7 mouse cellular contexts compared by ENCODE assay signal in genomic region chr14:30826174-30827140, GRCm38 (mm10). TPM values are rescaled to one million over a fixed set of nuclear protein-coding genes. Genes with fewer than 3 reads are reported as not detected.
A peak's percentile ranks its signal among the peaks of the same experiment; 100 is the strongest.
DNase-seq lines count a peak whose midpoint lies in the region; ATAC-seq and TF ChIP-seq lines count a peak whose summit lies in the region.

No protein-coding gene starts in this region.

- peaks cover 5% of the 10 kb centered on the region; the same call in 1 of the 2 replicates for H3K4me1 ChIP-seq in spleen, adult 2 months (ENCODE audit: control insufficient read depth, insufficient read depth, insufficient read length)
- H3K4me1 ChIP-seq in embryonic facial prominence, embryonic 13.5 days = peaks cover 40% of the 10 kb centered on the region
- H3K4me1 ChIP-seq in intestine, postnatal 0 days (replicated peaks; ENCODE audit: control insufficient read depth, insufficient read depth, low read length) = peaks cover 31% of the 10 kb centered on the region

- no peak for TF ChIP-seq CTCF in spleen, adult 2 months (IDR thresholded peaks at IDR 0.05; ENCODE audit: extremely low read depth, insufficient read depth, insufficient read length, insufficient replicate concordance)
- TF ChIP-seq CTCF in intestine, postnatal 0 days (IDR thresholded peaks at IDR 0.05; ENCODE audit: low read depth) = no peak

- H3K4me3 ChIP-seq in spleen, adult 2 months (ENCODE audit: extremely low read depth, insufficient read depth, insufficient read length) = peak overlapping the region; percentile 86
- peak overlapping the region; percentile 90 for H3K4me3 ChIP-seq in embryonic facial prominence, embryonic 13.5 days
- H3K4me3 ChIP-seq in intestine, postnatal 0 days (ENCODE audit: low read depth, low read length) = peak overlapping the region; percentile 91

- H3K9ac ChIP-seq in embryonic facial prominence, embryonic 13.5 days = peak overlapping the region; percentile 92
- peak overlapping the region; percentile 91 for H3K9ac ChIP-seq in intestine, postnatal 0 days (ENCODE audit: low read depth, low read length)

- 16% methylated on average over 17 of the region's 17 CpGs for WGBS in spleen, adult 2 months
- WGBS in embryonic facial prominence, embryonic 13.5 days = 19% methylated on average over 17 of the region's 17 CpGs
- WGBS in intestine, postnatal 0 days = 18% methylated on average over 17 of the region's 17 CpGs

- no peak for TF ChIP-seq POLR2A in spleen, adult 2 months (IDR thresholded peaks at IDR 0.05; ENCODE audit: low read depth, low read length)

- no peaks in the 10 kb centered on the region for H3K9me3 ChIP-seq in embryonic facial prominence, embryonic 13.5 days
- H3K9me3 ChIP-seq in intestine, postnatal 0 days (ENCODE audit: control insufficient read depth) = no peaks in the 10 kb centered on the region

- ATAC-seq in embryonic facial prominence, embryonic 13.5 days (ENCODE audit: insufficient number of reproducible peaks, insufficient read depth, low FRiP score, low TSS enrichment, low read depth) = no peak
- 0 out of 2 replicates have a peak, but pooled peaks have one; percentile 1 for ATAC-seq in intestine, postnatal 0 days

- DNase-seq in spleen, adult 2 months (ENCODE audit: low read depth in 1 of 2, low spot score in 2 of 2) = no peak
- no peak for DNase-seq in spleen, adult 12 weeks (ENCODE audit: low spot score)
- peak; percentile 7 to 40 for DNase-seq in natural killer cell, adult 2 months (ENCODE audit: low spot score in 2 of 2)
- no peak for DNase-seq in adrenal gland, adult 2 months
- no peak for DNase-seq in frontal cortex, postnatal 36 days (ENCODE audit: low spot score in 2 of 2)

- peak overlapping the region; percentile 33; the same call in 1 of the 2 replicates for H3K27ac ChIP-seq in spleen, adult 2 months (ENCODE audit: insufficient read depth, low read length)
- peak overlapping the region; percentile 87; the same call in 1 of the 2 replicates for H3K27ac ChIP-seq in embryonic facial prominence, embryonic 13.5 days
- H3K27ac ChIP-seq in intestine, postnatal 0 days (ENCODE audit: low read depth, low read length) = no peak overlapping the region

- peak overlapping the region; percentile 85 for H3K4me2 ChIP-seq in embryonic facial prominence, embryonic 13.5 days
- H3K4me2 ChIP-seq in intestine, postnatal 0 days (replicated peaks; ENCODE audit: low read depth) = peak overlapping the region; percentile 83

- no peaks in the 10 kb centered on the region for H3K27me3 ChIP-seq in spleen, adult 2 months (ENCODE audit: control insufficient read depth, insufficient read depth, low read length)
- H3K27me3 ChIP-seq in embryonic facial prominence, embryonic 13.5 days = no peaks in the 10 kb centered on the region
- no peaks in the 10 kb centered on the region for H3K27me3 ChIP-seq in intestine, postnatal 0 days (replicated peaks; ENCODE audit: control insufficient read depth, insufficient read depth, low read length)

- H3K36me3 ChIP-seq in spleen, adult 2 months (ENCODE audit: control insufficient read depth, insufficient read depth, low read length) = no peaks in the 10 kb centered on the region
- H3K36me3 ChIP-seq in embryonic facial prominence, embryonic 13.5 days = no peaks in the 10 kb centered on the region
- no peaks in the 10 kb centered on the region for H3K36me3 ChIP-seq in intestine, postnatal 0 days (ENCODE audit: control insufficient read depth, insufficient read depth)

RNA-seq across cellular contexts. Expression of gene Tmem110, which starts 1.1 kb away (rescaled TPM):
- polyA plus RNA-seq in spleen, adult 2 months (2012; rRNA removed) = 13.0 and 18.0 TPM in 2 replicates
- 28.9 and 30.7 TPM in 2 replicates for polyA plus RNA-seq in embryonic facial prominence, embryonic 13.5 days (2015; fragmentation: Nextera tagmentation; extraction: Ambion mirVana)
- 17.5 and 18.0 TPM in 2 replicates for polyA plus RNA-seq in intestine, postnatal 0 days (2015; fragmentation: Nextera tagmentation; extraction: Ambion mirVana)
- total RNA-seq in adrenal gland, adult 2 months (2021) = 10 to 100 TPM; 16.0 to 24.6 TPM
- polyA plus RNA-seq in adrenal gland, adult 2 months (2012; rRNA removed) = 21.6 and 22.1 TPM in 2 replicates

RNA-seq across cellular contexts. Expression of gene Mustn1, which starts 52.5 kb away (rescaled TPM):
- polyA plus RNA-seq in spleen, adult 2 months (2012; rRNA removed) = 4.9 and 7.3 TPM in 2 replicates
- 2.3 and 2.4 TPM in 2 replicates for polyA plus RNA-seq in embryonic facial prominence, embryonic 13.5 days (2015; fragmentation: Nextera tagmentation; extraction: Ambion mirVana)
- polyA plus RNA-seq in intestine, postnatal 0 days (2015; fragmentation: Nextera tagmentation; extraction: Ambion mirVana) = 24.7 and 27.2 TPM in 2 replicates
- 1 to 10 TPM; 1.8 to 5.3 TPM for total RNA-seq in adrenal gland, adult 2 months (2021)
- 3.6 and 3.8 TPM in 2 replicates for polyA plus RNA-seq in adrenal gland, adult 2 months (2012; rRNA removed)

RNA-seq across cellular contexts. Expression of gene Itih4, which starts 59.8 kb away (rescaled TPM):
- polyA plus RNA-seq in spleen, adult 2 months (2012; rRNA removed) = 0.50 and 1.2 TPM in 2 replicates
- polyA plus RNA-seq in embryonic facial prominence, embryonic 13.5 days (2015; fragmentation: Nextera tagmentation; extraction: Ambion mirVana) = 2.2 TPM in 1 of 2 replicates, not detected in the other
- polyA plus RNA-seq in intestine, postnatal 0 days (2015; fragmentation: Nextera tagmentation; extraction: Ambion mirVana) = 0.16 TPM in 1 of 2 replicates, not detected in the other
- total RNA-seq in adrenal gland, adult 2 months (2021) = 10 to 100 TPM in 1 of 2 experiments, 1 to 10 TPM in 1; 6.2 to 12.7 TPM
- 0.64 and 0.88 TPM in 2 replicates for polyA plus RNA-seq in adrenal gland, adult 2 months (2012; rRNA removed)

Comparison
In these comparisons a context has a peak if more than half of its experiments do, and no peak if none do; other contexts are left out.
1. DNase-seq: peak in natural killer cell, adult 2 months (2 of 2); none in spleen, adult 2 months (0 of 2), spleen, adult 12 weeks (single experiment), adrenal gland, adult 2 months (single experiment) and frontal cortex, postnatal 36 days (0 of 2).
2. Peak in every context shown above with its lines, with median percentiles within 50 percentile points of each other: H3K4me3 ChIP-seq.